Mouse (Mus musculus) fat pad, adult 2 months (tissue): Measurements from ENCODE around the gene Psmd13.

Experiments
- DNase-seq: peaks from one replicate; pipeline ENCODE4 v3.0.0-alpha.2; 2011; ENCODE audit warnings: low read depth, low spot score; ENCODE audit errors: extremely low read depth

Psmd13 gene

GRCm38 (mm10) chr7:140902036-140902875 is 20.5 kb downstream of the Psmd13 start:
- peak; percentile 87 for DNase-seq

- DNase-seq, result no peak
Observed at GRCm38 (mm10) chr7:140903212-140903611, 21.4 kb downstream of the Psmd13 start.

GRCm38 (mm10) chr7:140905642-140906081 is 23.9 kb downstream of the Psmd13 start:
- no peak for DNase-seq

- no peak for DNase-seq
Observed at GRCm38 (mm10) chr7:140907131-140907530, 25.4 kb downstream of the Psmd13 start.

GRCm38 (mm10) chr7:140907697-140908096 is 25.9 kb downstream of the Psmd13 start:
- no peak for DNase-seq

GRCm38 (mm10) chr7:140908181-140908580 is 26.4 kb downstream of the Psmd13 start:
- no peak for DNase-seq

- DNase-seq, result no peak
Observed at GRCm38 (mm10) chr7:140908634-140909107, 26.9 kb downstream of the Psmd13 start.

- DNase-seq, result no peak
Observed at GRCm38 (mm10) chr7:140912293-140912692, 30.5 kb downstream of the Psmd13 start.

GRCm38 (mm10) chr7:140912846-140913482 is 31.2 kb downstream of the Psmd13 start:
- DNase-seq, result no peak

GRCm38 (mm10) chr7:140914031-140914690 is 32.4 kb downstream of the Psmd13 start:
- no peak for DNase-seq

- no peak for DNase-seq
Observed at GRCm38 (mm10) chr7:140919911-140920310, 38.1 kb downstream of the Psmd13 start.

GRCm38 (mm10) chr7:140920418-140921029 is 38.8 kb downstream of the Psmd13 start, which contains the start of gene Nlrp6:
TSS of gene Nlrp6 (plus strand) at chr7:140920902.
- no peak for DNase-seq

GRCm38 (mm10) chr7:140921225-140921975 is 39.6 kb downstream of the Psmd13 start:
- no peak for DNase-seq

- no peak for DNase-seq
Observed at GRCm38 (mm10) chr7:140922398-140923069, 40.8 kb downstream of the Psmd13 start.

- DNase-seq, result no peak
Observed at GRCm38 (mm10) chr7:140923070-140923775, 41.5 kb downstream of the Psmd13 start.

GRCm38 (mm10) chr7:140927181-140927580 is 45.4 kb downstream of the Psmd13 start:
- DNase-seq, result no peak

GRCm38 (mm10) chr7:140938436-140938835 is 56.7 kb downstream of the Psmd13 start:
- DNase-seq, result no peak

- no peak for DNase-seq
Observed at GRCm38 (mm10) chr7:140938896-140939295, 57.1 kb downstream of the Psmd13 start.

- no peak for DNase-seq
Observed at GRCm38 (mm10) chr7:140939669-140940171, 58.0 kb downstream of the Psmd13 start.
